Mouse (Mus musculus): ENCODE results near the gene Zfp740.

GRCm38 (mm10) chr15:102247252-102248130, 44.4 kb downstream of the Zfp740 start:
- TF ChIP-seq CTCF (IDR thresholded peaks at IDR 0.05; ENCODE audit: low read depth) (no peak), EP300 (IDR thresholded peaks at IDR 0.05; ENCODE audit: low read depth) (no peak)

All from liver, postnatal 0 days (tissue).